Mouse (Mus musculus) T-helper 2 cell (primary cell): Measurements from ENCODE around the gene Nkx6-1.

Source experiments
- in situ Hi-C: fragments of 300-600 bp; cut with MboI, MseI; formaldehyde crosslinking; loops from one replicate; pipeline ENCODE4 v1.15.1; 2025; ENCODE audit warnings: high pct_unique_total_duplicates

The Nkx6-1 gene

GRCm38 (mm10) chr5:101664945-101665615 is at the start of gene Nkx6-1:
Gene Nkx6-1, minus strand, starts transcription at chr5:101664996.
- in situ Hi-C loops: loop anchor here (5.0 to 25.0 kb wide), 2 partner anchors 648 to 953 kb away; partner anchors contain the start of gene Hpse

DNA sequence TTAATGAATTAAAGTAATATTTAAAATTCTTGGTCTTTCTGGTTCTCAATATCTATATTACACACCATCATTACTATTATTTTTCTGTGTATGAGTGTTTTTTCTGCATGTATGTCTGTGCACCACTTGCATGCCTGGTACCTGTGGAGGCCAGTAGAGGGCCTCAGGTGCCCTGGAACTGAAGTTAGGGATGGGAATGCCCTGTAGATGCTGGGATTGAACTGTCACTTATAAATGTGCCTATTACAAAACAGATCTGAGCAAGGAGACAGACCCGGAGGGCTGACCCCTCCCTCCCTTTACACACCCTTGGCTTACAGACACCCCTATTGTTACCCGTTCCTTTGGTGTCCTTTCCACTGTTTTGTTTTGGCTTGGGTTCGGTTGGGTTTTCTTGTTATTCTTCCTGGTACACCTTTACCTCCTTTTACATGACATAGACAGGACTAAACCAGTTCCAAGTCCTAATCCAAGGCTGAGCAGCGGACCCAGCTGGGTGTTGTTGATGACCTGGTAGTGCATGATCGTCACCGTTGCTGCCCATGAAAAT is 48.3 kb upstream of the Nkx6-1 start:
- in situ Hi-C loops: no loop called here

DNA sequence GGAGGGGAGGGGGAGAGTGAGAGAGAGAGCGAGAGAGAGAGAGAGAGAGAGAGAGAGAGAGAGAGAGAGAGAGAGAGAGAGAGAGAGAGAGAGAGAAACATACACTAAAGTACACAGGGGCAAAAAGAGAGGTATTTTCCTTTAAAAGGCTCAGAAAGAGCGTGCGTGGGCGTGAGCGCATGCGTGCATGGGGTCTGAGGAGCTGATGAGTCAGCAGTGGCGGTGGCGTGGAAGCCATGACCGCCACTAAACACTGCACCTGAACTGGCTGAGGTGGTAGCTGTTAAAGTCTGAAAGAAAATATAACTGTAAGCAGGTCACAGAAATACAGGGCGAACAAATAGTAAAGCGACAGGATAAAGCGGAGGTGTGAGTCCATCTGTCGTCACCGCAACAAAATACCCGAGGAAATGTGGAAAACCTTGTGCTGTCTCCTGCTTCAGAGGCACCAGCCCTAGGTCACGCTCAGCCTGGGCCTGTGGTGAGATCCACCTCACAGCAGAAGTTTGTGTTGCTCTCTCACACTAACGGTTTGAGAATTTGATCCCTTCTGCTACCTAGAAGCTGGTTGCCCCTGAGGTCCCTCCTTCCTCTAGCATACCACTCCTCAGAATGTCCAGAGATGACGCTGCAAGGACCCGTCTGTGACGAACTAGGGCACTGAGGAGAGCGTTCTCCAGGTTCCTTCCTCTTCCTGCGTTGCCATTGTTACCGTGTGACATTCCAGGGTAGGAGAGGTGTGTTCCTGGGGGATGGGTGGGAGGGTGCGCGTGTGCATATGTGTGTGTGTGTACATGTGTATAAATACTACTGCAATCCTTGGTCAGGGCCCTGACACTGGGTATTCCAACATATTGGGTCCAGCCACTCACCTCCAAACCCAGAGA is 38.8 kb upstream of the Nkx6-1 start:
- in situ Hi-C loops: no loop called here

- in situ Hi-C loops: no loop called here
Observed at GRCm38 (mm10) chr5:101702636-101703035, 37.8 kb upstream of the Nkx6-1 start.

- in situ Hi-C loops: no loop called here
Observed at GRCm38 (mm10) chr5:101700607-101701006, 35.8 kb upstream of the Nkx6-1 start.

GRCm38 (mm10) chr5:101688581-101688980 is 23.8 kb upstream of the Nkx6-1 start:
- in situ Hi-C loops: no loop called here

- in situ Hi-C loops: no loop called here
Observed at GRCm38 (mm10) chr5:101683340-101683739, 18.5 kb upstream of the Nkx6-1 start.

DNA sequence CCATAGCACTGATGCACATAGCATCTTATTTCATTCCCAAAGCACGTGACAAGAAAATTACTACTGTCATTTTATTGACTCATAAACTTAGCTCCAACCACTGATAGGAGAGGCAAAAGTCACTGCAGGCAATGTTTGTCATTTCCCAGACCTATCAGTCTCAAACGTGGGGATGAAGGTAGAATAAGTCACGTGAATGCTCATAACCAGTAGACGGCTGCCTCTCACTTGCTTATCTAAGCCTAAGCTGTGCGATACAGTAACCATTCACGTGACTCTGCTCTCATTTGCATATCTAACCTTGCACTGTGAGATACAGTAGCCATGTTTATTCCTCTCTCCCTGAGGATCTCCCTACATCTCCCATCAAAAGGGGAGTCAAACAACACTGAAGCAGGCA is 15.5 kb upstream of the Nkx6-1 start:
- in situ Hi-C loops: no loop called here

- in situ Hi-C loops: loop anchor here (5.0 to 25.0 kb wide), 2 partner anchors 652 to 957 kb away; partner anchors contain the start of gene Hpse
Observed at GRCm38 (mm10) chr5:101669381-101669780, 4.6 kb upstream of the Nkx6-1 start.

DNA sequence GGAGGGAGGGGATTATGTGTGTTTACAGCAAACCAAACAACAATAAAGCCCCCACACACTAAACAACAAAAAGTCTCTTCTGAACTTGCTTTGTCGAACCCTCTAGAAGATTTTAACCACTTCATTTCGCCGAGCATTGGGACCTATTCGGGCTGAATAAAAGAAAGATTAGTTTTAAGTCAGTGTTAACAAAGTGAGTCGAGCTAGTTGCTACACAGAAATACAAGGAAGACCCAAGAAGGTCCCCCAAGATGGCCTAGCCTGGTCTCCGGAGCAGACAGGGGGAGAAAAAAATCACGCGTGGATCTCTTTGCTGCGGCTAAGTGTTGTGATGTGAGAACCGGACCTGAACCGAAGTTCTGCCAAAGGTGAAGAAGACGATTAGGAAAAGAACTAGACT is 3.7 kb upstream of the Nkx6-1 start:
- in situ Hi-C loops: loop anchor here (5.0 to 25.0 kb wide), 2 partner anchors 651 to 956 kb away; partner anchors contain the start of gene Hpse

DNA sequence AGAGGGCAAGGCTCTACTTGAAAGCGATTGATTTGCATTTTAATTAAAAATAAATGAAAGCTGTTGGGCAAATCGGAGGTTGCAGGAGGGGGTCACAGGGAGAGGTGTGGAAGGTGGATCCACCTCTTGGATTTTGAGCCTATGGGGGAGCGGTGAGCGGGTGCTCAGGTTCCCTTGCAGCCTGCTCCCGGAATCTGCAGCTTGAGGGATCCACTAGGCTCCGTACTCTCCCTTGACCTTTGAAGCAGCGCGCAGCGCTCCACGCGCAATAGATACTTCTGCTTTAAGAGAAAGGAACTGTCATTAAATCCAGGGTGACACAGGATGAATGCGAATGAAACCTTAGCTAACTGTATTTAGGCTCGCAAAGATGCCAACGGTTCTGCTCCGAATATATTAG is 3.2 kb upstream of the Nkx6-1 start:
- in situ Hi-C loops: loop anchor here (5.0 to 25.0 kb wide), 2 partner anchors 651 to 956 kb away; partner anchors contain the start of gene Hpse

DNA sequence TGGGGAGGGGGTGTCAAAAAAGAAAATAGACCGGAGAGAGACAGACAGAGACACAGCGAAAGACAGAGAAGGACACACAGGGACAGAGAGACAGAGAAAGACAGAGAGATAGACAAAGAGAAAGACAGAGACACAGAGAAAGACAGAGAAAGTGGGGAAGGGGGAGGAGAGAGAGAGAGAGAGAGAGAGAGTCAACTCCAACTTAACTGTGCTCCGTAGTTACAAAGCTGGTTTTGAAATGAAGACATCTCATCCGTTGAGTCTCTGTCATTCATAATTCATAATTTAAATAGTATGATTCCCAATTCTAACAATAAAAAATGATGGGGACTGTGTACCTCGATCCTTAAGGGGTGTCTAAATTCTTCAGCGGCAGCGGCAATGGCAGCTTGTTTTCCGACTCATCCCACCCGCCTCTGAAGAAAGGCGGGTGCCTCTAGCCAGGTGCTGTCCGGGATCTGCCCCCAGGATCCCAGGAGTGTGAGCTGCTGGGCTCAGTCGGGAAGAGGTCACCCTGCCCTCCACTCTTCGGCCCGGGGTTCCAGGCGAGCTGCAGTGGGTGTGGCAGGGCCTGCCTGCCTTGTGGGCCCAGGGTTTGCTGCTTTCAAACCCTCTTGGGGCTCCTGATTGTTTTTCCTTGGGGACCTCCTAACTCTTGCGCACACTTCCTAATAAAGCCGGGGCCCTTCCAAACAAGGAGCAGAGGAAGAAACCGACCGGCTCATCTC is 2.6 kb upstream of the Nkx6-1 start:
- in situ Hi-C loops: loop anchor here (5.0 to 25.0 kb wide), 2 partner anchors 650 to 955 kb away; partner anchors contain the start of gene Hpse

- in situ Hi-C loops: loop anchor here (5.0 to 25.0 kb wide), 2 partner anchors 649 to 954 kb away; partner anchors contain the start of gene Hpse
Observed at GRCm38 (mm10) chr5:101666713-101667112, 1.9 kb upstream of the Nkx6-1 start.

DNA sequence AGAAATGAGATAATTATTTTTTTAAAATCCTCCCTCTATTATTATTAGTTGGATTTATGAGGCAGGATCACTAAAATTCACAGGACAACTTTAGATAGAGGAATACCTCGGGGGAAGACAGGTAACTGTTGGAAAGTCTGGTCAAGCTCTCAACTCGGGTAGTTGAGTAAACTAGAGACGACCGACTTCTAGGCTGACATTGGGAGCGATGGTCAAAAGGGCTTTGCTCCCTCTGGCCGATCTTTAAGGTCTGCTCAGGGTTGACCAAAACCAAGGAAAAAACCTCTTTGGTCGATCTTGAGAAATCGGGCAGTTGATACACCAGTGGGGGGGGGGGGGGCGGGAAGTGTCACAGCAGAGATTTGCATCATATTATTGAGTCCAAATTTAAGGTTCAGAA is 1.3 kb upstream of the Nkx6-1 start:
- in situ Hi-C loops: loop anchor here (5.0 to 25.0 kb wide), 2 partner anchors 649 to 954 kb away; partner anchors contain the start of gene Hpse

DNA sequence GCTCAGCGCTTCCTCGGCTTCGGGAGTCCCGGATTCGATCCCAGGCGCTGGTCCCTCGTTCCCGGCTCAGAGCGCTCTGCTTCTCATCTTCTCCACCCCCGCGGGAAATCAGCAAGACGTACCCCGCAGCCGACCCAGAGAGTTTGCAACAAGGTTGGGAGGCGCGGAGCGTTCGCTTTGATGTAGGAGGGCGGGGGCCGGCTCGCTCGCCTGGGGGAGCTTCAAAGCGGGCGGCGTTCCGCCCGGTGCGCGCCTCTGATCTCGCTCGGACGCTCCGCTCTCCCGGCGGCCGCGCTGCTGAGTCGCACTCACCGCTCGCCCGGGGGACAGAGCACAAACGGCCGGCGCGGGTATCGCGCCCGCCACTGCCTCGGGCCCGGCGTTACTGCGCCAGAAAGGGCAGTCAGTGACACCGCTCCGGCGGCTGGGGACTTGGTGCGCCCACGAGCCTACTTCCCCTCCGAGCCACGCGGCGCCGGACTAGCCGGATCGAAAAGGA is 324 bp downstream of the Nkx6-1 start:
- in situ Hi-C loops: loop anchor here (25.0 kb wide), 1 partner anchor 952 kb away; the partner anchor contains the start of gene Hpse

- in situ Hi-C loops: loop anchor here (25.0 kb wide), 1 partner anchor 952 kb away; the partner anchor contains the start of gene Hpse
Observed at GRCm38 (mm10) chr5:101663621-101664422, 974 bp downstream of the Nkx6-1 start.

DNA sequence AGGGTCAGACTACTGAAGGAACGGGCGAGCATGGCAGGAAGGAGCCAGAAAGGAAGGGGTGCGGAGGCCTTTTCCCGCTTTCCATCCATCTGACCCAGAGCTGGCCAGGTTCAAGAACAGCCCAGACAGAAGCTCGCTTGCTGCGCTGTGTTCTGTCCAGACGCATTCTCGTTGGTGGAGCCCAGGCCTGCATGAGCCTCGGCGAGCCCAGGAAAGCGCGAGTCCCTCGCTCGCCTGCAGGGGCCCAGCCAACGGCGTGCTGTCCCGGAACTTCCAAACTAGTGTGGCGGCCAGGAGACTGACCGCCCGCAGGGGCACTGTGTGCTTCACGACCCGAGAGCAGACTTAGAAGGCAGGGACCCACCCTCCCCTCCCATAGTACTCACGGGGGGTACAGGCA is 1.6 kb downstream of the Nkx6-1 start:
- in situ Hi-C loops: loop anchor here (25.0 kb wide), 1 partner anchor 951 kb away; the partner anchor contains the start of gene Hpse

DNA sequence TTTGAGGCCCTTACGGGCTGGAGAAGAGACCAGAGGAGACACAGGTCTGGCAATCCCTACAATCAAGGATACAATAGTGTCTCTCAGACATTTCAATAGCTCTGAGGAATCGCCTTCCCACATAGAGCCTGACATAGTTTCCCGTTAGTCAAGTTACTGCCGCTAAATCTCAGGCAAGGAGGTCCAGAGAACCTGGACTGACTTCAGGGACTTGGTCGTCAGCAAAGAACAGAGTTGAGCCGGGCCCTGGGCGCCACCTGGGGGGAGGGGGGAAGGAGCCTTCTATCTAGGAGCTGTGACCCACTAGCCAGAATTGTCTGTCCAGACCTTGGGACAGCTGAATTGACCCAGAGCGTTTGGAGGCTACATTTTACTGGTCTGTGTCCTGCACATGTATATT is 2.3 kb downstream of the Nkx6-1 start:
- in situ Hi-C loops: loop anchor here (25.0 kb wide), 1 partner anchor 950 kb away; the partner anchor contains the start of gene Hpse

DNA sequence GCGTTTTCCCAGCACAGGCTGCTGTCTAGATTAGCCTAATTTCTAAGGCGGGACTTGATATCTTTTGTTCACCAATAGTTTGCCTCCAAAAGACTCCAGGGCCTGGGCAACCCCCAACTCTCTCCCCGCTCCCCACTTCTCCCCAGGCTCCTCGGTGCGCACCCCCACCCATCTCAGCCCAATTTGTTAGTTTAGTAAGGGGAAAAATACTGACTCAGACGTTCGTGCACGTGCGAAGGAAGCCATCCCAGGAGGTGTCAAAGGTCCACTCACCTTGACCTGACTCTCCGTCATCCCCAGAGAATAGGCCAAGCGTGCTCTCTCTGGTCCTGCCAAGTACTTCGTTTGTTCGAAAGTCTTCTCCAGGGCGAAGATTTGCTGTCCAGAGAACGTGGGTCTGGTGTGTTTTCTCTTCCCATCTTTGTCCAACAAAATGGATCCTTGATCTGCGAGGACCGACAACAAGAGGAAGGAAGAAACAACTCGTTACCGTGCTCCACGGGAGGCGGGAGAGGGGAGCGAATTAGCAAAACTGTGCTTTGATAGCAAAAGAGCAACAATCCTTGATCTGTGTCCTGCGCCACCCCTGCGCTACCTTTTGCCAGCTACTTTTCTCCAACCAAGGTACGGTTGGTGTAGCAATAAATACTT is 3.1 kb downstream of the Nkx6-1 start:
- in situ Hi-C loops: loop anchor here (25.0 kb wide), 1 partner anchor 949 kb away; the partner anchor contains the start of gene Hpse
